Mouse (Mus musculus) heart, embryonic 11.5 days (tissue): Measurements from ENCODE around the gene Nedd9. TPM values are rescaled to one million over a fixed set of nuclear protein-coding genes. Genes with fewer than 3 reads are reported as not detected.

ENCODE experiments used
- ATAC-seq: fragments of 200-750 bp; cut with Nextera tagmentation; replicated peaks from 2 replicates; pipeline ENCODE4 v1.8.0; 2017; ENCODE audit warnings: moderate library complexity; ENCODE audit not compliant: insufficient number of reproducible peaks, low FRiP score, low TSS enrichment
- H3K27ac ChIP-seq: fragments of 300-500 bp; sonication (generic); 2 replicates; pipeline ENCODE4 v1.5.1; 2014; ENCODE audit warnings: mild to moderate bottlenecking, low read depth, low read length
- H3K27me3 ChIP-seq: fragments of 300-500 bp; sonication (generic); 2 replicates; pipeline ENCODE4 v1.6.1; 2014; ENCODE audit warnings: mild to moderate bottlenecking, low read length, mixed read lengths; ENCODE audit not compliant: control insufficient read depth, insufficient read depth
- H3K36me3 ChIP-seq: fragments of 300-500 bp; sonication (generic); 2 replicates; pipeline ENCODE4 v1.6.1; 2014; ENCODE audit warnings: mild to moderate bottlenecking, low read length, moderate library complexity, mixed read lengths; ENCODE audit not compliant: control insufficient read depth, insufficient read depth
- H3K4me1 ChIP-seq: fragments of 300-500 bp; sonication (generic); 2 replicates; pipeline ENCODE4 v1.6.1; 2014; ENCODE audit warnings: low read length; ENCODE audit not compliant: control insufficient read depth, insufficient read depth
- H3K4me2 ChIP-seq: fragments of 300-500 bp; sonication (generic); 2 replicates; pipeline ENCODE4 v1.6.1; 2014; ENCODE audit warnings: mild to moderate bottlenecking, moderate library complexity
- H3K4me3 ChIP-seq: fragments of 300-500 bp; sonication (generic); 2 replicates; pipeline ENCODE4 v1.5.1; 2014; ENCODE audit warnings: low read depth, low read length
- H3K9ac ChIP-seq: fragments of 300-500 bp; sonication (generic); 2 replicates; pipeline ENCODE4 v1.6.1; 2014; ENCODE audit warnings: mild to moderate bottlenecking, low read depth, low read length, moderate library complexity
- H3K9me3 ChIP-seq: fragments of 300-500 bp; sonication (generic); replicated peaks from 2 replicates; pipeline ENCODE4 v1.6.1; 2016; ENCODE audit warnings: low read length; ENCODE audit not compliant: control insufficient read depth
- WGBS: fragments of 180-500 bp; shearing (Covaris S2); extraction: QIAGEN DNeasy Blood & Tissue Kit; methylation state at CpG from one replicate; pipeline ENCODE4 v1.1.7; 2014; ENCODE audit not compliant: insufficient replicate concordance; 5-methylcytosine and 5-hydroxymethylcytosine counted together
- polyA plus RNA-seq: library from polyadenylated mRNA; unstranded; fragments of >200 nt; fragmentation: Nextera tagmentation; extraction: Ambion mirVana; gene quantifications from 2 replicates; pipeline ENCODE4 v1.2.1, GENCODE M21; 2014

The Nedd9 gene
- polyA plus RNA-seq, 1 experiment from 2014 or later = 19.2 TPM

- H3K4me1 ChIP-seq = peaks cover under 1% of the 10 kb centered on the region; the same call in 1 of the 2 replicates
- H3K4me2 ChIP-seq = no peak overlapping the region
- no peak overlapping the region for H3K9ac ChIP-seq
- no peak overlapping the region for H3K27ac ChIP-seq
- no peak overlapping the region for H3K4me3 ChIP-seq
- 66% methylated on average over 4 of the region's 4 CpGs for WGBS
- H3K36me3 ChIP-seq = no peaks in the 10 kb centered on the region
- ATAC-seq = no peak
- no peaks in the 10 kb centered on the region for H3K9me3 ChIP-seq
- no peaks in the 10 kb centered on the region for H3K27me3 ChIP-seq
Observed at GRCm38 (mm10) chr13:41515749-41516148, 28.6 kb upstream of the Nedd9 start.

DNA sequence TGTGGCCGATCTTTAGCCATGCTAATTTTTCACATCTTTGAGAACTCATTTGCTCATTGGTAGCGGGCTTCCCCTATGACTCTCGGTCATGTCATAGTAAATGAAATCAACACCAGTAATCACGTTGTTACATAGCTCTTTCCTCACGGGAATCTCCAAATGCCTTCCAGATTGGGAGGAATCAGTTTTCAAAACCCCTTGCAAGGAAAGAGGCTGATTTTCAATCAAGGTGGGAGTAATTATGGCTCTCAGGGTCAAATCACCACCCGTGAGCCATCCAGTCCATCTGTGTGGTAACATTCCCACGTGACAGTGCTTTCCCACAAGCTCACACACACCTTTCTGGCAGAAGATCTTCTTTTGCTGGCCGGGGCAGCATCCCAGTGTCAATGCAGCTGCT lies 27.8 kb upstream of the Nedd9 start:
- no peaks in the 10 kb centered on the region for H3K9me3 ChIP-seq
- no peak overlapping the region for H3K4me3 ChIP-seq
- H3K36me3 ChIP-seq = no peaks in the 10 kb centered on the region
- H3K4me1 ChIP-seq = peaks cover 3% of the 10 kb centered on the region; the same call in 1 of the 2 replicates
- no peak overlapping the region for H3K9ac ChIP-seq
- H3K27me3 ChIP-seq = no peaks in the 10 kb centered on the region
- WGBS = 72% methylated on average over 8 of the region's 8 CpGs
- H3K27ac ChIP-seq = no peak overlapping the region
- no peak for ATAC-seq
- H3K4me2 ChIP-seq = no peak overlapping the region

DNA sequence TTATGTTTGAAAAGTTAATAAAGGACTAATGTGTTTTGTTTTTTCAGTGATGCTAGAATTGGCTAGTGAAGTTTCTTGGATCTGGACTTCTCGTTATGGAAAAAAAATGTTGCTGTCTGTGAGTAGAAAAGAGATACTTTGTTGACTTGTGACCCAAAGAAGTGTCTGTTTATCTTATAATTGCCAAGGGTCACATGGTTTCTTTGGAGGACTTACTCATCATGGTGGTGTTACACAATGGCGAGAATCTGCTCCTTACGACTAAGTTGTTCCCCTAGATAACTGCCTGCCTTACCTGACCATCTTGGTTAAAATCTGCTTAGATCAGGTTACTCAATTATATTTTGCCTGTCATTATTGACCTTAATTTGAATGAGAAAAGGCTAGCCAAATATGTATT lies 26.3 kb upstream of the Nedd9 start:
- no peaks in the 10 kb centered on the region for H3K36me3 ChIP-seq
- no peaks in the 10 kb centered on the region for H3K27me3 ChIP-seq
- H3K4me2 ChIP-seq = no peak overlapping the region
- H3K4me1 ChIP-seq = peaks cover 3% of the 10 kb centered on the region; the same call in 1 of the 2 replicates
- 82% methylated on average over 3 of the region's 3 CpGs for WGBS
- ATAC-seq = no peak
- H3K4me3 ChIP-seq = no peak overlapping the region
- H3K9ac ChIP-seq = no peak overlapping the region
- H3K27ac ChIP-seq = no peak overlapping the region
- H3K9me3 ChIP-seq = no peaks in the 10 kb centered on the region

- 76% methylated on average over 4 of the region's 4 CpGs for WGBS
- ATAC-seq = no peak
- no peak overlapping the region for H3K9ac ChIP-seq
Observed at GRCm38 (mm10) chr13:41512243-41512642, 25.1 kb upstream of the Nedd9 start.

GRCm38 (mm10) chr13:41510631-41511419 lies 23.7 kb upstream of the Nedd9 start:
- Histone ChIP-seq H3K4me3 (no peak overlapping the region), H3K4me1 (peaks cover 3% of the 10 kb centered on the region; the same call in 1 of the 2 replicates), H3K9ac (no peak overlapping the region), H3K27ac (no peak overlapping the region), H3K9me3 (no peaks in the 10 kb centered on the region), H3K4me2 (no peak overlapping the region), H3K36me3 (no peaks in the 10 kb centered on the region), H3K27me3 (no peaks in the 10 kb centered on the region)
- 36% methylated on average over 7 of the region's 7 CpGs for WGBS
- no peak for ATAC-seq

More at GRCm38 (mm10) chr13:41512243-41512642, 25.1 kb upstream of the Nedd9 start:
- Histone ChIP-seq H3K4me1 (peaks cover 3% of the 10 kb centered on the region; the same call in 1 of the 2 replicates), H3K9me3 (no peaks in the 10 kb centered on the region), H3K36me3 (no peaks in the 10 kb centered on the region), H3K4me3 (no peak overlapping the region), H3K4me2 (no peak overlapping the region), H3K27me3 (no peaks in the 10 kb centered on the region), H3K27ac (no peak overlapping the region)

- 75% methylated on average over 2 of the region's 2 CpGs for WGBS
- Histone ChIP-seq H3K4me3 (no peak overlapping the region), H3K4me1 (0 out of 2 replicates have a peak, but pooled peaks cover under 1% of the 10 kb centered on the region), H3K36me3 (no peaks in the 10 kb centered on the region), H3K27ac (no peak overlapping the region), H3K9ac (no peak overlapping the region), H3K27me3 (no peaks in the 10 kb centered on the region), H3K9me3 (no peaks in the 10 kb centered on the region), H3K4me2 (no peak overlapping the region)
- ATAC-seq = no peak
Observed at GRCm38 (mm10) chr13:41505594-41505993, 18.4 kb upstream of the Nedd9 start.

- 74% methylated on average over 2 of the region's 2 CpGs for WGBS
- H3K27me3 ChIP-seq = no peaks in the 10 kb centered on the region
- no peak overlapping the region for H3K4me2 ChIP-seq
- H3K27ac ChIP-seq = no peak overlapping the region
- no peak overlapping the region for H3K9ac ChIP-seq
- no peaks in the 10 kb centered on the region for H3K9me3 ChIP-seq
- no peaks in the 10 kb centered on the region for H3K4me1 ChIP-seq
- no peaks in the 10 kb centered on the region for H3K36me3 ChIP-seq
- no peak overlapping the region for H3K4me3 ChIP-seq
- ATAC-seq = no peak
Observed at GRCm38 (mm10) chr13:41504997-41505396, 17.8 kb upstream of the Nedd9 start.

DNA sequence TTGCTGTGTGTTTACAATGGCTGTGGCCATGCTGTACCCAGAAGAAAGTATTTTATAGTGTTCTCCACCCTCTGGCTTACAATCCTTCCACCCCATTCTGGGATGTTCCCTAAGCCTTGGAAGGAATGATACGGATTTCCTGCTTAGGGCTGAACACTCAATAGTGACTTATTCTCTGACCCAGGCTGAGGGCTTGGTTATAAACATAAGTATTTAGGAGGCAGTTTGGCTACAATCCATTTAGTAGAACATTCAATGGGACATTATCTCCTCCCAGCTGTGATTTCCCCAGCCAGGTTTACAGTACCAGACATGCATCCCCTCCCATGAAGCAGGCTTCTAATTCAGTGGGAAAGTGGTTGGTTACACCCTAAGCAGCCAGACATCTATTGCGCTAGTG lies 17.3 kb upstream of the Nedd9 start:
- WGBS = 79% methylated on average over 2 of the region's 2 CpGs

DNA sequence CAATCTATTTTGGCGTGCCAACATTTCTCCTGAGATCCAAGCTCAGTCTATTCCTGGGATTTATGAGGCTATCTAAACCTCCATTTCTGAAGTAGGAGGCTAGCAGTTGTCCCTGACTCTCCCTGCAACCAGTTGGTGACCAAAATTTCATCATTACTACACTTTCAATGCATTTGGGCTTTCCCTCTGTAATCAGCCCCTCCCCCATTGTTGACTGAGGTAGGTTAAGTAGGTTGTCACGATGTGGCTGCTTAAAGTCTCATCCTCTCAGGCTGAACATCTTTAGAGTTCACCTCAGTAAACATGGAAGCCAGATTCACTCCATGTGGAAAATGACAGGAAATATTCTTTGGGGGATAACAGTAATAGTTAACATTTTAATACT lies 15.7 kb upstream of the Nedd9 start:
- H3K27me3 ChIP-seq = no peaks in the 10 kb centered on the region
- no peak overlapping the region for H3K4me2 ChIP-seq
- H3K36me3 ChIP-seq = no peaks in the 10 kb centered on the region
- no peak for ATAC-seq
- H3K9ac ChIP-seq = no peak overlapping the region
- no peaks in the 10 kb centered on the region for H3K9me3 ChIP-seq
- no peaks in the 10 kb centered on the region for H3K4me1 ChIP-seq
- 67% methylated on average over 2 of the region's 2 CpGs for WGBS
- H3K4me3 ChIP-seq = no peak overlapping the region
- H3K27ac ChIP-seq = no peak overlapping the region

More for the DNA sequence above, 17.3 kb upstream of the Nedd9 start:
- no peaks in the 10 kb centered on the region for H3K36me3 ChIP-seq
- no peak overlapping the region for H3K4me3 ChIP-seq
- H3K27ac ChIP-seq = no peak overlapping the region
- no peaks in the 10 kb centered on the region for H3K4me1 ChIP-seq
- no peak overlapping the region for H3K9ac ChIP-seq
- H3K4me2 ChIP-seq = no peak overlapping the region
- no peak for ATAC-seq
- H3K9me3 ChIP-seq = no peaks in the 10 kb centered on the region
- no peaks in the 10 kb centered on the region for H3K27me3 ChIP-seq
